Comparison of ENCODE assay signal across 14 mouse cellular contexts in genomic region chr11:107743100-107743499, GRCm38 (mm10). TPM values are rescaled to one million over a fixed set of nuclear protein-coding genes. Genes with fewer than 3 reads are reported as not detected.
A peak's percentile ranks its signal among the peaks of the same experiment; 100 is the strongest.
DNase-seq lines count a peak whose midpoint lies in the region; ATAC-seq and TF ChIP-seq lines count a peak whose summit lies in the region.
"Had no signal": no experiment of that assay in that cellular context is flagged by ENCODE, and none has a peak within 500 bp of the region (broad histone marks: within the 10 kb centered on the region; RNA-seq: fewer than 3 reads in every experiment).

No protein-coding gene starts in this region.

- WGBS in embryonic facial prominence, embryonic 14.5 days: 32% methylated on average over 2 of the region's 3 CpGs
- 87% methylated on average over 3 of the region's 3 CpGs for WGBS in embryonic facial prominence, embryonic 10.5 days
- WGBS in midbrain, embryonic 13.5 days: 71% methylated on average over 3 of the region's 3 CpGs
- 93% methylated on average over 3 of the region's 3 CpGs for WGBS in midbrain, embryonic 11.5 days
- 33% methylated on average over 3 of the region's 3 CpGs for WGBS in hindbrain, embryonic 13.5 days
- 27% methylated on average over 3 of the region's 3 CpGs for WGBS in kidney, postnatal 0 days

- DNase-seq in embryonic facial prominence, embryonic 14.5 days (ENCODE audit: low spot score): peak; percentile 19
- no peak for DNase-seq in embryonic facial prominence, embryonic 10.5 days (ENCODE audit: low spot score)
- DNase-seq in midbrain, embryonic 11.5 days (ENCODE audit: low spot score, missing footprints): no peak
- DNase-seq in kidney, postnatal 0 days (ENCODE audit: low spot score): no peak
- no peak for DNase-seq in spleen, adult 18-20 months
- no peak for DNase-seq in T-cell, adult 2 months (ENCODE audit: low spot score)
- DNase-seq: heart, postnatal 4 days; thymus, adult 2 months had no signal

- no peaks in the 10 kb centered on the region for H3K36me3 ChIP-seq in embryonic facial prominence, embryonic 14.5 days (ENCODE audit: control insufficient read depth, insufficient read depth, low read length)
- 0 out of 2 replicates have a peak, but pooled peaks cover 9% of the 10 kb centered on the region for H3K36me3 ChIP-seq in embryonic facial prominence, embryonic 10.5 days (replicated peaks)
- peaks cover 29% of the 10 kb centered on the region for H3K36me3 ChIP-seq in midbrain, embryonic 13.5 days
- H3K36me3 ChIP-seq in midbrain, embryonic 11.5 days (ENCODE audit: control insufficient read depth, insufficient read depth, low read length): no peaks in the 10 kb centered on the region
- peaks cover 29% of the 10 kb centered on the region for H3K36me3 ChIP-seq in hindbrain, embryonic 13.5 days
- H3K36me3 ChIP-seq in kidney, postnatal 0 days (ENCODE audit: insufficient read depth, low read length): no peaks in the 10 kb centered on the region

- H3K27me3 ChIP-seq in embryonic facial prominence, embryonic 14.5 days (replicated peaks; ENCODE audit: control insufficient read depth, insufficient read depth, low read length): no peaks in the 10 kb centered on the region
- no peaks in the 10 kb centered on the region for H3K27me3 ChIP-seq in embryonic facial prominence, embryonic 10.5 days (replicated peaks; ENCODE audit: low read depth, poor library complexity, severe bottlenecking)
- H3K27me3 ChIP-seq in midbrain, embryonic 13.5 days: no peaks in the 10 kb centered on the region
- H3K27me3 ChIP-seq in midbrain, embryonic 11.5 days (ENCODE audit: control insufficient read depth, insufficient read depth, low read length): no peaks in the 10 kb centered on the region
- no peaks in the 10 kb centered on the region for H3K27me3 ChIP-seq in hindbrain, embryonic 13.5 days
- H3K27me3 ChIP-seq in kidney, postnatal 0 days (ENCODE audit: insufficient read depth, low read length): no peaks in the 10 kb centered on the region
- H3K27me3 ChIP-seq: neural tube, embryonic 13.5 days had no signal

- ATAC-seq in embryonic facial prominence, embryonic 14.5 days (ENCODE audit: low read depth): peak; percentile 28
- ATAC-seq in midbrain, embryonic 13.5 days: peak; percentile 21
- no peak for ATAC-seq in midbrain, embryonic 11.5 days (ENCODE audit: low FRiP score)
- 0 out of 2 replicates have a peak, but pooled peaks have one; percentile 21 for ATAC-seq in hindbrain, embryonic 13.5 days (ENCODE audit: low FRiP score)
- ATAC-seq in kidney, postnatal 0 days (replicated peaks; ENCODE audit: low FRiP score, low read depth): peak; percentile 44; the same call in 1 of the 2 replicates
- ATAC-seq: forebrain, embryonic 16.5 days had no signal

- no peak overlapping the region for H3K9ac ChIP-seq in embryonic facial prominence, embryonic 14.5 days (ENCODE audit: low read depth, low read length)
- H3K9ac ChIP-seq in midbrain, embryonic 13.5 days (replicated peaks): no peak overlapping the region
- no peak overlapping the region for H3K9ac ChIP-seq in midbrain, embryonic 11.5 days (ENCODE audit: low read length)
- H3K9ac ChIP-seq in hindbrain, embryonic 13.5 days: no peak overlapping the region
- H3K9ac ChIP-seq in kidney, postnatal 0 days (ENCODE audit: low read depth, low read length): no peak overlapping the region
- H3K9ac ChIP-seq: neural tube, embryonic 13.5 days had no signal

- H3K4me3 ChIP-seq in embryonic facial prominence, embryonic 14.5 days (ENCODE audit: low read depth, low read length): no peak overlapping the region
- H3K4me3 ChIP-seq in embryonic facial prominence, embryonic 10.5 days: no peak overlapping the region
- H3K4me3 ChIP-seq in midbrain, embryonic 13.5 days (replicated peaks): no peak overlapping the region
- H3K4me3 ChIP-seq in midbrain, embryonic 11.5 days (ENCODE audit: low read depth, low read length): no peak overlapping the region
- no peak overlapping the region for H3K4me3 ChIP-seq in hindbrain, embryonic 13.5 days
- H3K4me3 ChIP-seq in kidney, postnatal 0 days (replicated peaks; ENCODE audit: low read depth, low read length): no peak overlapping the region
- H3K4me3 ChIP-seq: midbrain, embryonic 10.5 days; neural tube, embryonic 13.5 days had no signal

- H3K9me3 ChIP-seq in embryonic facial prominence, embryonic 14.5 days (ENCODE audit: control insufficient read depth, low read length): no peaks in the 10 kb centered on the region
- no peaks in the 10 kb centered on the region for H3K9me3 ChIP-seq in embryonic facial prominence, embryonic 10.5 days
- no peaks in the 10 kb centered on the region for H3K9me3 ChIP-seq in midbrain, embryonic 13.5 days
- H3K9me3 ChIP-seq in midbrain, embryonic 11.5 days (ENCODE audit: control insufficient read depth, low read length): no peaks in the 10 kb centered on the region
- no peaks in the 10 kb centered on the region for H3K9me3 ChIP-seq in hindbrain, embryonic 13.5 days
- no peaks in the 10 kb centered on the region for H3K9me3 ChIP-seq in kidney, postnatal 0 days (replicated peaks; ENCODE audit: low read length)
- H3K9me3 ChIP-seq: midbrain, embryonic 10.5 days; neural tube, embryonic 13.5 days had no signal

- TF ChIP-seq CTCF in kidney, postnatal 0 days (IDR thresholded peaks at IDR 0.05; ENCODE audit: low read depth): no peak

- no peak overlapping the region for H3K27ac ChIP-seq in embryonic facial prominence, embryonic 14.5 days (replicated peaks; ENCODE audit: low read depth, low read length)
- H3K27ac ChIP-seq in embryonic facial prominence, embryonic 10.5 days (replicated peaks): no peak overlapping the region
- no peak overlapping the region for H3K27ac ChIP-seq in midbrain, embryonic 13.5 days
- H3K27ac ChIP-seq in midbrain, embryonic 11.5 days (ENCODE audit: low read depth, low read length): no peak overlapping the region
- H3K27ac ChIP-seq in hindbrain, embryonic 13.5 days: no peak overlapping the region
- H3K27ac ChIP-seq in kidney, postnatal 0 days: no peak overlapping the region
- H3K27ac ChIP-seq: neural tube, embryonic 13.5 days had no signal

- no peaks in the 10 kb centered on the region for H3K4me1 ChIP-seq in embryonic facial prominence, embryonic 14.5 days (ENCODE audit: control insufficient read depth, insufficient read depth, low read length)
- 0 out of 2 replicates have a peak, but pooled peaks cover 13% of the 10 kb centered on the region for H3K4me1 ChIP-seq in embryonic facial prominence, embryonic 10.5 days
- H3K4me1 ChIP-seq in midbrain, embryonic 13.5 days (replicated peaks): peaks cover 34% of the 10 kb centered on the region
- H3K4me1 ChIP-seq in midbrain, embryonic 11.5 days (ENCODE audit: control insufficient read depth, insufficient read depth, low read length): peaks cover 2% of the 10 kb centered on the region; the same call in 1 of the 2 replicates
- peaks cover 53% of the 10 kb centered on the region for H3K4me1 ChIP-seq in hindbrain, embryonic 13.5 days (replicated peaks)
- peaks cover 11% of the 10 kb centered on the region for H3K4me1 ChIP-seq in kidney, postnatal 0 days (replicated peaks; ENCODE audit: insufficient read depth, low read length)

- no peak overlapping the region for H3K4me2 ChIP-seq in embryonic facial prominence, embryonic 14.5 days (ENCODE audit: low read depth, low read length)
- H3K4me2 ChIP-seq in midbrain, embryonic 13.5 days (replicated peaks): no peak overlapping the region
- no peak overlapping the region for H3K4me2 ChIP-seq in midbrain, embryonic 11.5 days
- H3K4me2 ChIP-seq in hindbrain, embryonic 13.5 days: no peak overlapping the region
- H3K4me2 ChIP-seq in kidney, postnatal 0 days (ENCODE audit: low read length): no peak overlapping the region
- H3K4me2 ChIP-seq: neural tube, embryonic 13.5 days had no signal

RNA-seq across cellular contexts. Expression of gene Cacng1, which starts 26.8 kb away (rescaled TPM):
- 23.5 and 41.8 TPM in 2 replicates for polyA plus RNA-seq in embryonic facial prominence, embryonic 14.5 days (2014; fragmentation: Nextera tagmentation; extraction: Ambion mirVana)
- polyA plus RNA-seq in embryonic facial prominence, embryonic 10.5 days (2016; fragmentation: Nextera tagmentation; extraction: Ambion mirVana): not detected in 2 replicates
- polyA plus RNA-seq in midbrain, embryonic 13.5 days (2015; fragmentation: Nextera tagmentation; extraction: Ambion mirVana): 0.26 and 0.58 TPM in 2 replicates
- polyA plus RNA-seq in midbrain, embryonic 11.5 days (2014; fragmentation: Nextera tagmentation; extraction: Ambion mirVana): 0.25 TPM in 1 of 2 replicates, not detected in the other
- polyA plus RNA-seq in hindbrain, embryonic 13.5 days (2015; fragmentation: Nextera tagmentation; extraction: Ambion mirVana): 0.31 and 0.35 TPM in 2 replicates
- 0.26 and 0.59 TPM in 2 replicates for polyA plus RNA-seq in kidney, postnatal 0 days (2015; fragmentation: Nextera tagmentation; extraction: Ambion mirVana)

RNA-seq across cellular contexts. Expression of gene Cacng4, which starts 51.3 kb away (rescaled TPM):
- 4.8 and 4.9 TPM in 2 replicates for polyA plus RNA-seq in embryonic facial prominence, embryonic 14.5 days (2014; fragmentation: Nextera tagmentation; extraction: Ambion mirVana)
- polyA plus RNA-seq in embryonic facial prominence, embryonic 10.5 days (2016; fragmentation: Nextera tagmentation; extraction: Ambion mirVana): 2.9 and 3.4 TPM in 2 replicates
- polyA plus RNA-seq in midbrain, embryonic 13.5 days (2015; fragmentation: Nextera tagmentation; extraction: Ambion mirVana): 40.5 and 41.6 TPM in 2 replicates
- 23.0 and 25.6 TPM in 2 replicates for polyA plus RNA-seq in midbrain, embryonic 11.5 days (2014; fragmentation: Nextera tagmentation; extraction: Ambion mirVana)
- 50.0 TPM in 2 replicates for polyA plus RNA-seq in hindbrain, embryonic 13.5 days (2015; fragmentation: Nextera tagmentation; extraction: Ambion mirVana)
- polyA plus RNA-seq in kidney, postnatal 0 days (2015; fragmentation: Nextera tagmentation; extraction: Ambion mirVana): 0.74 and 1.3 TPM in 2 replicates
- polyA plus RNA-seq: liver, adult 2 months had no signal

Comparison
In these comparisons a context has a peak if more than half of its experiments do, and no peak if none do; other contexts are left out.
1. RNA of gene Cacng1, which starts 26.8 kb away (polyA plus RNA-seq): 23.5 to 41.8 TPM in embryonic facial prominence, embryonic 14.5 days; 0.26 to 0.59 TPM in kidney, postnatal 0 days, 0.31 to 0.35 TPM in hindbrain, embryonic 13.5 days, 0.26 to 0.58 TPM in midbrain, embryonic 13.5 days, 0.25 TPM in midbrain, embryonic 11.5 days and not detected in embryonic facial prominence, embryonic 10.5 days; every median in the first group is over 10 times any median in the second.